Mouse (Mus musculus) heart, embryonic 12.5 days (tissue): ENCODE results near the gene Agbl3. TPM values are rescaled to one million over a fixed set of nuclear protein-coding genes. Genes with fewer than 3 reads are reported as not detected.
A peak's percentile ranks its signal among the peaks of the same experiment; 100 is the strongest.

Experiments used
- ATAC-seq: fragments of 200-750 bp; cut with Nextera tagmentation; 2 replicates; pipeline ENCODE4 v1.8.0; 2017; ENCODE audit warnings: moderate TSS enrichment, moderate library complexity; ENCODE audit not compliant: insufficient number of reproducible peaks, low FRiP score
- H3K27ac ChIP-seq: fragments of 300-500 bp; sonication (generic); 2 replicates; pipeline ENCODE4 v1.5.1; 2016; ENCODE audit warnings: mild to moderate bottlenecking, moderate library complexity; ENCODE audit not compliant: poor library complexity, severe bottlenecking
- H3K27me3 ChIP-seq: fragments of 300-500 bp; sonication (generic); replicated peaks from 2 replicates; pipeline ENCODE4 v1.6.1; 2016; ENCODE audit warnings: mild to moderate bottlenecking, moderate library complexity
- H3K36me3 ChIP-seq: fragments of 300-500 bp; sonication (generic); 2 replicates; pipeline ENCODE4 v1.6.1; 2016; ENCODE audit warnings: mild to moderate bottlenecking, moderate library complexity
- H3K4me1 ChIP-seq: fragments of 300-500 bp; sonication (generic); replicated peaks from 2 replicates; pipeline ENCODE4 v1.6.1; 2016; ENCODE audit warnings: mild to moderate bottlenecking
- H3K4me2 ChIP-seq: fragments of 300-500 bp; sonication (generic); 2 replicates; pipeline ENCODE4 v1.6.1; 2016; ENCODE audit warnings: mild to moderate bottlenecking, moderate library complexity
- H3K4me3 ChIP-seq: fragments of 300-500 bp; sonication (generic); 2 replicates; pipeline ENCODE4 v1.5.1; 2016; ENCODE audit warnings: mild to moderate bottlenecking
- H3K9ac ChIP-seq: fragments of 300-500 bp; sonication (generic); 2 replicates; pipeline ENCODE4 v1.6.1; 2016; ENCODE audit warnings: mild to moderate bottlenecking, moderate library complexity
- H3K9me3 ChIP-seq: fragments of 300-500 bp; sonication (generic); replicated peaks from 2 replicates; pipeline ENCODE4 v1.6.1; 2016; ENCODE audit warnings: mild to moderate bottlenecking, moderate library complexity
- WGBS: fragments of 180-500 bp; shearing (Covaris S2); methylation state at CpG from one replicate; pipeline ENCODE4 v1.1.7; 2016; 5-methylcytosine and 5-hydroxymethylcytosine counted together
- polyA plus RNA-seq: library from polyadenylated mRNA; unstranded; fragments of >200 nt; fragmentation: Nextera tagmentation; extraction: Ambion mirVana; gene quantifications from 2 replicates; pipeline ENCODE4 v1.2.1, GENCODE M21; 2016

Agbl3 gene
- polyA plus RNA-seq, 1 experiment from 2014 or later = 6.4 TPM

DNA sequence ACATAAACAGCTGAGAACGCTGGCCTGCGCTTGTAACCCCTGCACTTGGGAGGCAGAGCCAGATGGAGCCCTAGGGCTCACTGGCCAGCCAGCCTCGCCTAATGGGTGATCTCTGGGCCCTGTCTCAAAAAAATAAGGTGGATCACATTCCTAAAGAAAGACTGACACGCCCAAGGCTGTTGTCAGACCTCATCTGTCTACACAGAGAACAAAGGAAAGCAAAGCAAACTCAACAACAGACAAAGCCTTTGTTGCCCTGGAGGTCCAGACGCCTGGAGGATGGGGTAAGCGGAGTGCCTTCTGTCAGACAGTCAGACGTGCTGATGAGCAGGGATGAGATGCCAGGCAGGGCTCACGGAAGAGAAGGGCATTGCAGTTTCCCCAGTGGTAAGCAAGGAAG, 86.6 kb downstream of the Agbl3 start:
- Histone ChIP-seq H3K4me2 (no peak overlapping the region), H3K9me3 (no peaks in the 10 kb centered on the region), H3K4me1 (peaks cover 62% of the 10 kb centered on the region), H3K27ac (no peak overlapping the region), H3K36me3 (no peaks in the 10 kb centered on the region), H3K4me3 (no peak overlapping the region), H3K27me3 (no peaks in the 10 kb centered on the region), H3K9ac (no peak overlapping the region)
- no peak for ATAC-seq
- 62% methylated on average over 8 of the region's 8 CpGs for WGBS

DNA sequence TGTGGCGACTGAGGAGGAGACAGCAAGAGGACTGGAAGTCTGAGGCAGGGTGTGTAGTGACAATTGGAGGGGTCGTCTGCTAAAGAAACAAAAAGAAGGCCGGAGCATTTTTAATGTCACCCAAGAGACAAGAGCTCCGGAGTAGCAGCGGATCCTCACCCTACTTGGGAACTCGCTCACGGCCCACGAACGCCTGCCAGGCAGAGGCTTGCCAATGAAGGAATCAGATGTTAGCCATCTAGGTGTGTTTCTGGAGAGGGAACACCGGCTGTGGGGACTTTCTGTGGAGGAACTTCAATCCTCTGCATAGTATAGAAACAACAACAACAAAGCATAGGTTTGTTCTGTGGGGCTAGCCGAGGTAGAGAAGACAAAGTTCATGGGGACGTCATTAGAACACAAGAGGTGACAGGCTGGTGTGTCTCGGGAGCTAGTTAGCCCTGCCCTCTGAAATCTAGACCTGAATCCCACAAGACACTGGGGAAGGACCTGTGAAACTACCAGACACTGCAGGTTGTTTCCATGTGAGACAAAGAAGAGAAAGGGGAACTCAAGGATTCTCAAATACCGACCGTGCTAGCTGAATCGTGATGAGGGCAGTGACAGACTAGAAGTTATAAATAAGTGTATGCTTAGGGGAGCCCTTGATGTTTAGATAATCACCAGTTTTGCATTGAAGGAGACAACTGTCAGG, 87.2 kb downstream of the Agbl3 start:
- no peak for ATAC-seq
- Histone ChIP-seq H3K4me3 (no peak overlapping the region), H3K36me3 (no peaks in the 10 kb centered on the region), H3K4me1 (peaks cover 60% of the 10 kb centered on the region), H3K27me3 (no peaks in the 10 kb centered on the region), H3K9me3 (no peaks in the 10 kb centered on the region), H3K9ac (no peak overlapping the region), H3K4me2 (no peak overlapping the region), H3K27ac (no peak overlapping the region)
- 81% methylated on average over 16 of the region's 16 CpGs for WGBS

DNA sequence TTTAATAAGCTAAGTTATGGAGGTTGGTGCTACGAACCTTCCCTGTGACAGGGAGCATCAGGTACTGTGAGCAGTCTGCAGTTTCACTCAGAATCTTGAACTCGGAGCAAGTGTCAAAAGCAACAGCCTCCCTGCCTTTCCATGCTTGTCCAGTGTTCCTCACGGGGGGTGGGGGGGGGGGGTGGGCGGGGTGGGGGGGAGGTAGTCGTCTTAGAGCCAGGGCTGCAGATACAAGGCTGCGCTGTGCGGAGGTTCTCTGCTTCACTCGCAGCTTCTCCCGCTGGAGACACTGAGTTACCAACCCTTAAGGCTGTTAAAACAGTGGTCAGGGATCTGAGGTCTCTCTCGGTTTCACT, 87.7 kb downstream of the Agbl3 start:
- no peak overlapping the region for H3K27ac ChIP-seq
- WGBS = 70% methylated on average over 10 of the region's 10 CpGs
- peaks cover 55% of the 10 kb centered on the region for H3K4me1 ChIP-seq
- H3K36me3 ChIP-seq = 0 out of 2 replicates have a peak, but pooled peaks cover 3% of the 10 kb centered on the region
- no peak for ATAC-seq
- no peak overlapping the region for H3K4me2 ChIP-seq
- H3K9me3 ChIP-seq = no peaks in the 10 kb centered on the region
- H3K4me3 ChIP-seq = no peak overlapping the region
- no peak overlapping the region for H3K9ac ChIP-seq
- H3K27me3 ChIP-seq = no peaks in the 10 kb centered on the region

- no peak overlapping the region for H3K27ac ChIP-seq
- no peak overlapping the region for H3K4me2 ChIP-seq
- H3K4me3 ChIP-seq = no peak overlapping the region
- H3K4me1 ChIP-seq = peaks cover 49% of the 10 kb centered on the region
- H3K27me3 ChIP-seq = no peaks in the 10 kb centered on the region
- no peaks in the 10 kb centered on the region for H3K9me3 ChIP-seq
- ATAC-seq = no peak
- no peak overlapping the region for H3K9ac ChIP-seq
- 0 out of 2 replicates have a peak, but pooled peaks cover 3% of the 10 kb centered on the region for H3K36me3 ChIP-seq
- WGBS = 67% methylated on average over 20 of the region's 20 CpGs
Measured at GRCm38 (mm10) chr6:34868507-34869217, 88.4 kb downstream of the Agbl3 start.

- H3K9me3 ChIP-seq = no peaks in the 10 kb centered on the region
- peak; percentile 34 for ATAC-seq
- no peaks in the 10 kb centered on the region for H3K27me3 ChIP-seq
- no peak overlapping the region for H3K9ac ChIP-seq
- H3K4me3 ChIP-seq = no peak overlapping the region
- 0 out of 2 replicates have a peak, but pooled peaks cover 3% of the 10 kb centered on the region for H3K36me3 ChIP-seq
- H3K4me2 ChIP-seq = peak overlapping the region; percentile 37
- peaks cover 51% of the 10 kb centered on the region for H3K4me1 ChIP-seq
- H3K27ac ChIP-seq = peak overlapping the region; percentile 48
- WGBS = 35% methylated on average over 13 of the region's 13 CpGs
Measured at GRCm38 (mm10) chr6:34869225-34869915, 89.1 kb downstream of the Agbl3 start.

DNA sequence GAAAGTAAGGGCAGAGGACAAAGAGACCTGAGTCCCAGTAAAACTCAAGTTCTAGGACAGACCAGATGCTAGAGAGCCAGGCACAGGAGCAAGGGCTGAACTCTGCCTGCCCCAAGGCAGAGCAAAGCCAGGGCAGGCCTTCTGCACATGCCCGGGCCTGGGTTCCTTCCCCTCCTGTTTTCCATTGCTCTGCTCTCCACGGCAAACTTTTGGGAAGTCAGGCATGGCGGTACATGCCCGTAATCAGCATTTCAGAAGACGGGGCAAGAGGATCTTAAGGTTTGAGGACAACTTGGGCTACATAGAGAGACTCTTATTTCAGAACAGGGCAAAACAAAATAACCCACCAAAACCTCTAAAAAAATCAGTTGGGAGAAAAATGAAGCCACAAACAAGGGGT, 89.9 kb downstream of the Agbl3 start:
- Histone ChIP-seq H3K9ac (no peak overlapping the region), H3K4me2 (peak overlapping the region; percentile 37; the same call in 1 of the 2 replicates), H3K36me3 (0 out of 2 replicates have a peak, but pooled peaks cover 3% of the 10 kb centered on the region), H3K9me3 (no peaks in the 10 kb centered on the region), H3K27me3 (no peaks in the 10 kb centered on the region), H3K27ac (peak overlapping the region; percentile 48; the same call in 1 of the 2 replicates), H3K4me3 (no peak overlapping the region), H3K4me1 (peaks cover 57% of the 10 kb centered on the region)
- ATAC-seq = no peak
- 67% methylated on average over 5 of the region's 5 CpGs for WGBS

GRCm38 (mm10) chr6:34870724-34871123, 90.5 kb downstream of the Agbl3 start:
- no peak for ATAC-seq
- 0 out of 2 replicates have a peak, but pooled peaks cover 3% of the 10 kb centered on the region for H3K36me3 ChIP-seq
- H3K27ac ChIP-seq = no peak overlapping the region
- peaks cover 57% of the 10 kb centered on the region for H3K4me1 ChIP-seq
- WGBS = 74% methylated on average over 5 of the region's 5 CpGs
- H3K4me2 ChIP-seq = no peak overlapping the region
- H3K9me3 ChIP-seq = no peaks in the 10 kb centered on the region
- no peaks in the 10 kb centered on the region for H3K27me3 ChIP-seq
- H3K9ac ChIP-seq = no peak overlapping the region
- H3K4me3 ChIP-seq = no peak overlapping the region

- H3K27me3 ChIP-seq = no peaks in the 10 kb centered on the region
- no peaks in the 10 kb centered on the region for H3K9me3 ChIP-seq
- H3K4me3 ChIP-seq = no peak overlapping the region
- no peak overlapping the region for H3K27ac ChIP-seq
- 0 out of 2 replicates have a peak, but pooled peaks cover 3% of the 10 kb centered on the region for H3K36me3 ChIP-seq
- peaks cover 61% of the 10 kb centered on the region for H3K4me1 ChIP-seq
- WGBS = 84% methylated on average over 7 of the region's 7 CpGs
- no peak overlapping the region for H3K4me2 ChIP-seq
- no peak overlapping the region for H3K9ac ChIP-seq
- no peak for ATAC-seq
Measured at GRCm38 (mm10) chr6:34871929-34872328, 91.7 kb downstream of the Agbl3 start.

GRCm38 (mm10) chr6:34872871-34873270, 92.6 kb downstream of the Agbl3 start:
- Histone ChIP-seq H3K9ac (no peak overlapping the region), H3K9me3 (no peaks in the 10 kb centered on the region), H3K27ac (no peak overlapping the region), H3K4me2 (no peak overlapping the region), H3K27me3 (no peaks in the 10 kb centered on the region), H3K4me1 (peaks cover 62% of the 10 kb centered on the region), H3K36me3 (0 out of 2 replicates have a peak, but pooled peaks cover 3% of the 10 kb centered on the region), H3K4me3 (no peak overlapping the region)
- no peak for ATAC-seq
- 82% methylated on average over 10 of the region's 10 CpGs for WGBS

- Histone ChIP-seq H3K9me3 (no peaks in the 10 kb centered on the region), H3K27me3 (no peaks in the 10 kb centered on the region), H3K4me3 (no peak overlapping the region), H3K27ac (peak overlapping the region; percentile 93), H3K9ac (peak overlapping the region; percentile 59), H3K4me1 (peaks cover 58% of the 10 kb centered on the region), H3K4me2 (peak overlapping the region; percentile 29), H3K36me3 (peaks cover 8% of the 10 kb centered on the region)
- 29% methylated on average over 21 of the region's 21 CpGs for WGBS
- ATAC-seq = no peak; the same call in 1 of the 2 replicates
Measured at GRCm38 (mm10) chr6:34874101-34874921, 94.1 kb downstream of the Agbl3 start.
